Mouse (Mus musculus): ENCODE data around the gene Itga2b.

DNA sequence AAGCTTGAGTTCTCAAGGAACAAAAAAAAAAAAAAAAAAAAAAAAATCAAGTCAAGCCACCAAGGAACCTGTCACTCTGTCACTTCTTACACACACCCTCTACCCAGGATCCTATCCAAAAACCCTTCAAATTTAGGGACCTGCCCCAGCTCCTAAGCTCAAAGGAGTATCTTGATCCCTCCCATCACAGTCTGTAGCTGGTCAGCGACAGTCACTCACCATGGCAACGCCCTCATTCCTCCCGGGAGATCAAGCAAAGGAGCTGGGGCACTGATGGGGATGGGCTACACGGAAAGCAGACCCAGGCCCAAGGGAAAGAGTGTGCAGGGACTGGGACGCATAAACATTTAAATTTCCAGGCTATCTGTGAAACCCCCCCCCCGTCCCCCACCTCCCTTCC lies 25.1 kb downstream of the Itga2b start:
- TF ChIP-seq CTCF (IDR thresholded peaks at IDR 0.05; ENCODE audit: low read depth) (no peak), EP300 (IDR thresholded peaks at IDR 0.05; ENCODE audit: low read depth) (no peak)

Measured in heart, postnatal 0 days (tissue).